Mouse (Mus musculus) lung, embryonic 14.5 days (tissue): ENCODE results near the gene Ampd2. TPM values are rescaled to one million over a fixed set of nuclear protein-coding genes. Genes with fewer than 3 reads are reported as not detected.

ENCODE experiments used
- ATAC-seq: fragments of 200-750 bp; cut with Nextera tagmentation; 2 replicates; pipeline ENCODE4 v1.8.0; 2017; ENCODE audit warnings: mild to moderate bottlenecking, moderate TSS enrichment, moderate library complexity; ENCODE audit not compliant: insufficient read depth
- DNase-seq: peaks from one replicate; pipeline ENCODE4 v3.0.0-alpha.2; 2015
- H3K27ac ChIP-seq: fragments of 300-500 bp; sonication (generic); 2 replicates; pipeline ENCODE4 v1.5.1; 2014; ENCODE audit warnings: low read depth, mild to moderate bottlenecking, moderate library complexity
- H3K27me3 ChIP-seq: fragments of 300-500 bp; sonication (generic); 2 replicates; pipeline ENCODE4 v1.6.1; 2014; ENCODE audit warnings: low read length, control low read depth; ENCODE audit not compliant: insufficient read depth
- H3K36me3 ChIP-seq: fragments of 300-500 bp; sonication (generic); 2 replicates; pipeline ENCODE4 v1.6.1; 2014; ENCODE audit warnings: control low read depth; ENCODE audit not compliant: insufficient read depth
- H3K4me1 ChIP-seq: fragments of 300-500 bp; sonication (generic); 2 replicates; pipeline ENCODE4 v1.6.1; 2014; ENCODE audit warnings: antibody characterized with exemption, control low read depth; ENCODE audit not compliant: insufficient read depth
- H3K4me2 ChIP-seq: fragments of 300-500 bp; sonication (generic); 2 replicates; pipeline ENCODE4 v1.6.1; 2014; ENCODE audit warnings: mild to moderate bottlenecking
- H3K4me3 ChIP-seq: fragments of 300-500 bp; sonication (generic); 2 replicates; pipeline ENCODE4 v1.5.1; 2014; ENCODE audit warnings: low read depth, low read length
- H3K9ac ChIP-seq: fragments of 300-500 bp; sonication (generic); 2 replicates; pipeline ENCODE4 v1.6.1; 2014
- H3K9me3 ChIP-seq: fragments of 300-500 bp; sonication (generic); 2 replicates; pipeline ENCODE4 v1.6.1; 2016; ENCODE audit warnings: low read depth, low read length, control low read depth
- CTCF ChIP-seq: IDR thresholded peaks from 2 replicates; pipeline ENCODE4 v1.5.1; 2016; ENCODE audit warnings: antibody characterized with exemption, low read depth
- WGBS: fragments of 180-500 bp; shearing (Covaris S2); extraction: QIAGEN DNeasy Blood & Tissue Kit; methylation state at CpG from one replicate; pipeline ENCODE4 v1.1.7; 2014; 5-methylcytosine and 5-hydroxymethylcytosine counted together
- polyA plus RNA-seq: library from polyadenylated mRNA; unstranded; fragments of >200 nt; fragmentation: Nextera tagmentation; extraction: Ambion mirVana; gene quantifications from 2 replicates; pipeline ENCODE4 v1.2.1, GENCODE M21; 2014

Gene Ampd2
- polyA plus RNA-seq, 1 experiment from 2014 or later = 37.4 TPM

DNA sequence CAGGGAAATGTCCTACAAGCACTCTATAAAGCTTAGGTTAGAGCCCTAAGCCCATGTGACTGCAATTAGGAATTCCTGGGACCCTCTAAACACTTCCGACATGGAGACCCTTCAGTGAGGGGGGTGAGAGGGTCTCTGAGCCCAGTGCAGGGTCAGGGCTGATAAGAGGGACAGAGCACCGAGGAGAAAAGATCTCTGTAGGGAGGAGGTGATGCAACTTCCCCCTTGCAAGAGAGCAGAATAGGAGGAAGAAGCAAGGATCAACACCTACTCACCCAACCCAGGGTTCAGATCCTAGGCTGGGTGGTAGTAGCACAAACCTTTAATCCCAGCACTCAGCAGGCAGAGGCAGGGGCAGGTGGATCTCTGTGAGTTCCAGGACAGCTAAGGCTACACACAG lies 3.3 kb downstream of the Ampd2 start:
- 13% methylated on average over 2 of the region's 2 CpGs for WGBS
- no peak for DNase-seq
- Histone ChIP-seq H3K4me1 (peaks cover 35% of the 10 kb centered on the region), H3K9ac (no peak overlapping the region; the same call in 1 of the 2 replicates), H3K27me3 (no peaks in the 10 kb centered on the region), H3K4me2 (0 out of 2 replicates have a peak overlapping the region, but pooled peaks have one; percentile 27), H3K36me3 (peaks cover 29% of the 10 kb centered on the region; the same call in 1 of the 2 replicates), H3K27ac (no peak overlapping the region), H3K4me3 (no peak overlapping the region), H3K9me3 (no peaks in the 10 kb centered on the region)
- TF ChIP-seq CTCF = no peak
- ATAC-seq = no peak

DNA sequence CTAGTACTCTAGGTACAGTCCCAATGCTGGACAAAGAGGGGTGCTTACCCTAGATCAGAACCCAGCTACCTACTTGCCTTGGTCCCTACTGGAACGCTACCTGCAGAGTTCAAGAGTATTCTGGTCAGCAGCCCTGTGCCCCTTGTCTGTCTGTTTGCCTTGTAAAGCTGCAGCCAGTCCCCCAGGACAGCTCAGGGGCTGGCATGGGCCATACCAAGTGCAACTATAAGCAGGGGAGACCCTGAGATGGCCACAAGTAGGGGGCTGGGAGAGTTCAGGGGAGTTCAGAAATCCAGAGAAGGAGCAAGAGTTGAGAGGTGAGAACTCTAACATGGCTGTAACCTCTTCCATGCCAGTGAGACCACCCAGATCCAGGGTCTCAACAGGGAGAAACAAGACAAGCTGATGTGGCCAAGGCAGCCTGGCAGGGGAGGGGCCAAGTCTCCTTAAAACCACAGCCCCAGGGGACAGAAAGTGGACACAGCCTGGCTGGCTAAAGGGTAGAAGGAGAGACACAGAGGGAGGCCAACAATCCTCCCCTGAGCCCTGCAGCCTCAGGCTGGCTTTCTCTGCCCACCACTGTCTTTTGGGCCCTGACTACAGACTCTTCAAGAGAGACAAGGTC lies 4.1 kb downstream of the Ampd2 start:
- DNase-seq = no peak
- 54% methylated on average over 1 of the region's 1 CpGs for WGBS

DNA sequence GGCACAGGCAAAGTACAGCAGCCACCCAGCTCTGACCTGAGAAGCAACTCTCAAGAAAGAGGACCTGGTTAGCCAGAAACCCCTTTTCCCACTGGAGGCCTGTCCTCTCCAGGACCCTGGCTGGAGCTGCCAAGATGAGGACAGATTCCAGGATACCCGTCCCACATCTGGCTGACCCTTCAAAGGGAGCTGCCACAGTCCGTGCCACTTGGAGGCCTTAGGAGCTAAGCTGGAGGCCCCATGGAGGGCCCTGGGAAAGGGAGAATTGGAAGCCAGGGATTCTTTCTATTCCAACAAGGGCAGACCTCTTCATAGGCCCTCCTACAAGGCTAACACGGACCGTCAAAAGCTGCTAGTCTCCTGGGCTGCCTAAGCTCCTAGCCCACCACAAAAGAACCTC lies 4.8 kb downstream of the Ampd2 start:
- no peaks in the 10 kb centered on the region for H3K9me3 ChIP-seq
- TF ChIP-seq CTCF = no peak
- ATAC-seq (no peak), DNase-seq (no peak)
- peak overlapping the region; percentile 58; the same call in 1 of the 2 replicates for H3K27ac ChIP-seq
- WGBS = 42% methylated on average over 4 of the region's 4 CpGs
- peaks cover 26% of the 10 kb centered on the region for H3K4me1 ChIP-seq
- H3K4me2 ChIP-seq = peak overlapping the region; percentile 27; the same call in 1 of the 2 replicates
- peaks cover 43% of the 10 kb centered on the region; the same call in 1 of the 2 replicates for H3K36me3 ChIP-seq
- no peak overlapping the region for H3K4me3 ChIP-seq
- no peak overlapping the region; the same call in 1 of the 2 replicates for H3K9ac ChIP-seq
- no peaks in the 10 kb centered on the region for H3K27me3 ChIP-seq

More for the DNA sequence above, 4.1 kb downstream of the Ampd2 start:
- peaks cover 33% of the 10 kb centered on the region for H3K4me1 ChIP-seq
- peak overlapping the region; percentile 26; the same call in 1 of the 2 replicates for H3K9ac ChIP-seq
- no peak for TF ChIP-seq CTCF
- H3K36me3 ChIP-seq = peaks cover 37% of the 10 kb centered on the region; the same call in 1 of the 2 replicates
- H3K9me3 ChIP-seq = no peaks in the 10 kb centered on the region
- H3K4me3 ChIP-seq = no peak overlapping the region
- H3K27ac ChIP-seq = peak overlapping the region; percentile 58; the same call in 1 of the 2 replicates
- no peak for ATAC-seq
- peak overlapping the region; percentile 27; the same call in 1 of the 2 replicates for H3K4me2 ChIP-seq
- H3K27me3 ChIP-seq = no peaks in the 10 kb centered on the region

GRCm38 (mm10) chr3:108076836-108077235 lies 9.6 kb downstream of the Ampd2 start:
- no peaks in the 10 kb centered on the region for H3K9me3 ChIP-seq
- H3K4me1 ChIP-seq = 0 out of 2 replicates have a peak, but pooled peaks cover 2% of the 10 kb centered on the region
- H3K9ac ChIP-seq = no peak overlapping the region
- peaks cover 80% of the 10 kb centered on the region for H3K36me3 ChIP-seq
- H3K4me3 ChIP-seq = no peak overlapping the region
- ATAC-seq (no peak), DNase-seq (no peak)
- no peak overlapping the region for H3K4me2 ChIP-seq
- 85% methylated on average over 9 of the region's 9 CpGs for WGBS
- no peak for TF ChIP-seq CTCF
- H3K27ac ChIP-seq = no peak overlapping the region
- H3K27me3 ChIP-seq = no peaks in the 10 kb centered on the region

DNA sequence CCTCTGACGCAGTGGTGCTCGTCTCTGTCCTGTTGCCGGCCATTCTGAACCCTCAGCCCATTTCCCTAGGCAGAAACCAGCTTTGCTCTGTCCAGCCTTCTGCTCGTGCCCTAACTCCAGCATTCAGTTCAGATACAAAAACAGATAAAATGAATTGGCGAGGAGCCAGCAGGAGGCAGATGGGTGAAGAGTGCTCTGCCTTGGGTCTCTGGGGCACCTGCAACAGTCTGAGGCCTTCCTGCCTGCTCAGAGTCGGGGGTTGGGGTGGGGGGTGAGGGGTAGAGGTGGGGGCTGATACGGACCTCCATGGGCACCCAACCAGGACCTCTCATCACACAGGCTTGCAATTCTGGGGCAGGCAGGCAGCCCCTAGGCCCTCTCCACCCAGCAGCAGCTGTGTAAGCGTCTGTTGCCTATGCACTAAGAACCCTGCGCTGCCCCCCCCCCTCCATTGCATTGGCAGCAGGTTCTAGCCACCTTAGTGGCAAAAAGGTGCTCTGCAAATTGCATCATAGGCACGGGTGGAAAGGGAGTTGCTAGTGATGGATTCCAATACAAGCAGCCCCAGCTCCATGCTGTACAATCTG lies 13.4 kb downstream of the Ampd2 start:
- H3K4me2 ChIP-seq = no peak overlapping the region
- TF ChIP-seq CTCF = no peak
- 61% methylated on average over 10 of the region's 10 CpGs for WGBS
- DNase-seq = no peak
- no peaks in the 10 kb centered on the region for H3K27me3 ChIP-seq
- H3K4me1 ChIP-seq = no peaks in the 10 kb centered on the region
- no peak for ATAC-seq
- no peak overlapping the region for H3K9ac ChIP-seq
- H3K27ac ChIP-seq = no peak overlapping the region
- no peaks in the 10 kb centered on the region for H3K9me3 ChIP-seq
- peaks cover 50% of the 10 kb centered on the region for H3K36me3 ChIP-seq
- no peak overlapping the region for H3K4me3 ChIP-seq

GRCm38 (mm10) chr3:108070295-108071293 lies 15.9 kb downstream of the Ampd2 start:
- no peaks in the 10 kb centered on the region for H3K4me1 ChIP-seq
- H3K9me3 ChIP-seq = no peaks in the 10 kb centered on the region
- peaks cover 26% of the 10 kb centered on the region for H3K36me3 ChIP-seq
- DNase-seq (peak; percentile 64), ATAC-seq (peak; percentile 32; the same call in 1 of the 2 replicates)
- peak; percentile 76 for TF ChIP-seq CTCF
- no peak overlapping the region for H3K4me3 ChIP-seq
- 61% methylated on average over 10 of the region's 10 CpGs for WGBS
- no peak overlapping the region for H3K4me2 ChIP-seq
- no peaks in the 10 kb centered on the region for H3K27me3 ChIP-seq
- H3K27ac ChIP-seq = no peak overlapping the region
- no peak overlapping the region for H3K9ac ChIP-seq
